Mouse (Mus musculus) kidney, adult 2 months (tissue): ENCODE data around the gene Ctbp2. TPM values are rescaled to one million over a fixed set of nuclear protein-coding genes. Genes with fewer than 3 reads are reported as not detected.

ENCODE experiments used
- DNase-seq: peaks from one replicate; pipeline ENCODE4 v3.0.0; 2021
- H3K27ac ChIP-seq: fragments of 200-500 bp; 2 replicates; pipeline ENCODE4 v1.5.1; 2012; ENCODE audit warnings: low read depth, low read length, control low read depth, inconsistent platforms; ENCODE audit not compliant: insufficient read depth
- H3K27me3 ChIP-seq: fragments of 200-500 bp; replicated peaks from 2 replicates; pipeline ENCODE4 v1.6.1; 2012; ENCODE audit warnings: mild to moderate bottlenecking, moderate library complexity, low read length, inconsistent platforms; ENCODE audit not compliant: control insufficient read depth, insufficient read depth
- H3K36me3 ChIP-seq: fragments of 200-500 bp; 2 replicates; pipeline ENCODE4 v1.6.1; 2012; ENCODE audit warnings: mild to moderate bottlenecking, moderate library complexity, low read length, inconsistent platforms; ENCODE audit not compliant: control insufficient read depth, insufficient read depth
- H3K4me1 ChIP-seq: fragments of 200-500 bp; 2 replicates; pipeline ENCODE4 v1.6.1; 2011; ENCODE audit warnings: low read length; ENCODE audit not compliant: control insufficient read depth, insufficient read depth
- H3K4me3 ChIP-seq: fragments of 200-500 bp; 2 replicates; pipeline ENCODE4 v1.5.1; 2011; ENCODE audit warnings: mild to moderate bottlenecking, low read depth, low read length, control low read depth; ENCODE audit not compliant: insufficient read depth
- CTCF ChIP-seq: fragments of 200-500 bp; conservative IDR thresholded peaks from 2 replicates; pipeline ENCODE4 v1.5.1; 2011; ENCODE audit warnings: low read depth, mild to moderate bottlenecking, control low read depth, low read length, moderate library complexity, mixed read lengths; ENCODE audit not compliant: insufficient read depth, insufficient read length
- POLR2A ChIP-seq: fragments of 200-500 bp; IDR thresholded peaks from one replicate; pipeline ENCODE4 v1.6.1; 2011; ENCODE audit warnings: low read depth, low read length, control low read depth
- WGBS: fragments of 180-500 bp; shearing (Covaris S2); methylation state at CpG from one replicate; pipeline ENCODE4 v1.1.7; 2018; 5-methylcytosine and 5-hydroxymethylcytosine counted together
- polyA plus RNA-seq: library from polyadenylated mRNA; depleted of rRNA; stranded (reverse); fragments of >200 nt; gene quantifications from 2 replicates; pipeline ENCODE4 v1.2.3, GENCODE M21; 2012

Ctbp2 gene
- polyA plus RNA-seq, 1 experiment = 48.6 TPM

GRCm38 (mm10) chr7:132996391-132996790 lies 127.8 kb downstream of the Ctbp2 start:
- no peak overlapping the region for H3K27ac ChIP-seq
- no peak overlapping the region for H3K4me3 ChIP-seq
- no peaks in the 10 kb centered on the region for H3K36me3 ChIP-seq
- 86% methylated on average over 5 of the region's 5 CpGs for whole genome bisulfite sequencing
- H3K27me3 ChIP-seq = no peaks in the 10 kb centered on the region
- peak; percentile 91 for TF ChIP-seq CTCF
- TF ChIP-seq POLR2A = no peak
- no peaks in the 10 kb centered on the region for H3K4me1 ChIP-seq
- peak; percentile 47 for DNase-seq

- WGBS = 68% methylated on average over 6 of the region's 6 CpGs
- no peaks in the 10 kb centered on the region; the same call in 1 of the 2 replicates for H3K36me3 ChIP-seq
These were observed 129.4 kb downstream of the Ctbp2 start for GRCm38 (mm10) chr7:132994628-132995191.

DNA sequence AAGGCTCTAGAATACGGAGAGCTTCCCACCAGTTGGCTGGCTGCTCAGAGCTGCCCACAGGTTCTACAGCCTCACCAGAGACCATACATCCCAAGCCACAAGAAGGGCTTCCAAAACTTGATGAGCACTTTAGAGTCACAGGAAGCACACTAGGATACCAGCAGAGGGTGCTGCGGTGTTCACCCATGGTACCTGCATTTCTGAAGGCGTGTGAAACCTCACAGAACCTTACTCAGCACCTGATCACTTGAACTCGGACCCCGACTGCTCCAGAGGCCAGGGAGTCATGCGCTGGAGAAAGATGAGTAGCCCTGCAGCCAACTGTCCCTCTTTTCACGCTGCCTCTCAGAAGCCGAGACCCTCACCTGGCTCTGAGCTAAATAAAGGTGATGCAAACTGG lies 130.0 kb downstream of the Ctbp2 start:
- WGBS = 84% methylated on average over 8 of the region's 8 CpGs
- Histone ChIP-seq H3K36me3 (peaks cover 4% of the 10 kb centered on the region), H3K27me3 (no peaks in the 10 kb centered on the region), H3K4me3 (no peak overlapping the region), H3K4me1 (no peaks in the 10 kb centered on the region), H3K27ac (no peak overlapping the region)
- peak; percentile 49; the same call in 1 of the 2 replicates for TF ChIP-seq CTCF
- TF ChIP-seq POLR2A = no peak
- DNase-seq = no peak

More at GRCm38 (mm10) chr7:132994628-132995191, 129.4 kb downstream of the Ctbp2 start:
- TF ChIP-seq CTCF (no peak), POLR2A (no peak)
- DNase-seq = no peak
- no peak overlapping the region for H3K4me3 ChIP-seq
- no peak overlapping the region for H3K27ac ChIP-seq
- no peaks in the 10 kb centered on the region for H3K27me3 ChIP-seq
- H3K4me1 ChIP-seq = no peaks in the 10 kb centered on the region

DNA sequence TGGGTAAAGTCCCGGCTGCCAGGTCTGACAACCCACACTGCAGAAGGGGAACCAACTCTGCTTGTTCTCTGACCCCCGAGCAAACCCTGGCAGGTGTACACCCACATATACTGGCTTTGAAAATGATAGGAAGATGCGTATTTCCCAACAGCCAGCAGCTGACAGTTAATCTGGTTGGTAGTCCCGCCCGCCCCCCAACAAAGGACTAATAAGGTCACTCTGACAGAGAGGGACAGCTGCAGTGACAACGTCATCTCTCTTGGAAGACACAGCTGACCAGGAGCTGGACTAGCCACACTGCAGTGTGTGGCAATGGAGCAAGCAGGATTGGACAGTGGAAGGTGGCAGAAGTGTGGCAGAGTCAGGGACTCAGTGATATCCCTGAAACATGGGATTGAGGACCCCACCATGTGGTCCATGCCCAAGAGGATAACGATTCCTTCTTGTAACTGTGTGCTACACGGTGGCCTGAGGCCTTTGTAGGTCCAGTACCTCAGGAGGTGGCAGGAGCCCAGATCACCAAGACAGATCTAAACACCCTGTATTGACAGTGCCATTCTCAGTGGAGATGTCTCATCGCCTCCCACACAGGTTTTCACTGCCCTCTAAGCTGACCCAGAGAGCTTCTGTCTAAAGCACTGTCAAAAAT lies 131.1 kb downstream of the Ctbp2 start:
- DNase-seq = no peak
- Histone ChIP-seq H3K4me1 (no peaks in the 10 kb centered on the region), H3K27me3 (no peaks in the 10 kb centered on the region), H3K27ac (no peak overlapping the region), H3K36me3 (peaks cover 6% of the 10 kb centered on the region), H3K4me3 (no peak overlapping the region)
- 90% methylated on average over 9 of the region's 9 CpGs for WGBS
- TF ChIP-seq POLR2A = no peak
- no peak for TF ChIP-seq CTCF

DNA sequence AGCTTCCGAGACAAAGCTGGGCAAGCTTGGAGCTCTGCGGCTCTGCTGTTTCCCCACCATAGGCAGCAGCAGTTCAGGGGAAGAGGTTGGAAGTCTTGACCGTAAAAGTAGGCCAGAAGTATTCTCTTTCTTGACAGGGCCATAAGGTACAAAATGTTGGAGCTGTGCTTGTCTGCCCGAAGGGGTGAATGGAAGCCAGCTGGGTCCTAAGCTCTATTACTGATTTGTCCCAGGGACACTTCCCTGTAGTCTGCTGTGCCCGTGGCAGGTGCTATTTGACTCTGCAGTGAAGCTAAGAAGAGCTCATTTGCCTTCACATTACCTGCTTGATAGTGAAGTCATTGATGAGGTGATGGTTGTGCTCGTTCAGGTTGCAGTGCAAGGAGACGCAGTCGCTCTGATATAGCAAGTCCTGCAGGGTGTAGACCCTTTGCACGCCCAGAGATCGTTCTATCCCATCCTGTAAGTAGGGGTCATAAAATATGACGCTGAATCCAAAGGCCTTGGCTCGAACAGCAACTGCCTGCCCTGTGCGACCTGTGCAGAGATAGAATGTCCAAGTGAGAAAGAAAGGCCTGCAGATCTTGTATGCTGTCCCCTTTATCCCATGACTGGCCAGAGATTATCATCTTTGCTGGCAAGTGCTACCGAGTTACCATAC lies 132.8 kb downstream of the Ctbp2 start:
- no peak for DNase-seq
- H3K27me3 ChIP-seq = no peaks in the 10 kb centered on the region
- TF ChIP-seq CTCF = no peak
- TF ChIP-seq POLR2A = no peak
- H3K4me3 ChIP-seq = no peak overlapping the region
- H3K36me3 ChIP-seq = peaks cover 11% of the 10 kb centered on the region
- H3K4me1 ChIP-seq = no peaks in the 10 kb centered on the region
- no peak overlapping the region for H3K27ac ChIP-seq
- 75% methylated on average over 14 of the region's 14 CpGs for WGBS

DNA sequence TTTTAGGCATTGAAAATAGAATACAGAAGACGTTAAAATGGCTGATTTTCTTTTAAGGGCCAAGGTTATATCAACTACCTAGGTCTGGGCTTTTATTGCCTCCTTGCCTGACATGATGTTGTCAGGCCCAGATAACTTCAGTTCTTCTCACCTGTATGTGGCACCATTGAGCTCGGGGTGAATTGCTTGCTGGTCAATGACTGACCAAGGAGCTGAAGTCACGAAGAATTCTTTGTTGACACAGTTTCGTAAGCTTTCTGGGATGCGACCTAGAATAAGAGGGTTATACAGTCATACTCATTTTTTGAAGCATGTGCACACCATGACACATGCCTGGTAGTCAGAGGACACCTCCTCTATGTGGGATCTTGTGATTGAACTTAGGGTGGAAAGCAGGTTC lies 134.3 kb downstream of the Ctbp2 start:
- Histone ChIP-seq H3K36me3 (peaks cover 15% of the 10 kb centered on the region), H3K4me3 (no peak overlapping the region), H3K4me1 (no peaks in the 10 kb centered on the region), H3K27ac (no peak overlapping the region), H3K27me3 (no peaks in the 10 kb centered on the region)
- TF ChIP-seq CTCF = no peak
- no peak for TF ChIP-seq POLR2A
- 65% methylated on average over 5 of the region's 5 CpGs for WGBS
- no peak for DNase-seq

- 72% methylated on average over 3 of the region's 3 CpGs for WGBS
- no peaks in the 10 kb centered on the region for H3K27me3 ChIP-seq
- no peaks in the 10 kb centered on the region; the same call in 1 of the 2 replicates for H3K4me1 ChIP-seq
- H3K4me3 ChIP-seq = no peak overlapping the region
- TF ChIP-seq POLR2A (no peak), CTCF (no peak)
- no peak overlapping the region for H3K27ac ChIP-seq
- peaks cover 12% of the 10 kb centered on the region for H3K36me3 ChIP-seq
- no peak for DNase-seq
These were observed 141.5 kb downstream of the Ctbp2 start for GRCm38 (mm10) chr7:132982639-132983038.
